Mouse (Mus musculus): Measurements from ENCODE around the gene Prodh2. TPM values are rescaled to one million over a fixed set of nuclear protein-coding genes. Genes with fewer than 3 reads are reported as not detected.

The Prodh2 gene
- polyA plus RNA-seq, 1 experiment from 2014 or later = 0.41 TPM

DNA sequence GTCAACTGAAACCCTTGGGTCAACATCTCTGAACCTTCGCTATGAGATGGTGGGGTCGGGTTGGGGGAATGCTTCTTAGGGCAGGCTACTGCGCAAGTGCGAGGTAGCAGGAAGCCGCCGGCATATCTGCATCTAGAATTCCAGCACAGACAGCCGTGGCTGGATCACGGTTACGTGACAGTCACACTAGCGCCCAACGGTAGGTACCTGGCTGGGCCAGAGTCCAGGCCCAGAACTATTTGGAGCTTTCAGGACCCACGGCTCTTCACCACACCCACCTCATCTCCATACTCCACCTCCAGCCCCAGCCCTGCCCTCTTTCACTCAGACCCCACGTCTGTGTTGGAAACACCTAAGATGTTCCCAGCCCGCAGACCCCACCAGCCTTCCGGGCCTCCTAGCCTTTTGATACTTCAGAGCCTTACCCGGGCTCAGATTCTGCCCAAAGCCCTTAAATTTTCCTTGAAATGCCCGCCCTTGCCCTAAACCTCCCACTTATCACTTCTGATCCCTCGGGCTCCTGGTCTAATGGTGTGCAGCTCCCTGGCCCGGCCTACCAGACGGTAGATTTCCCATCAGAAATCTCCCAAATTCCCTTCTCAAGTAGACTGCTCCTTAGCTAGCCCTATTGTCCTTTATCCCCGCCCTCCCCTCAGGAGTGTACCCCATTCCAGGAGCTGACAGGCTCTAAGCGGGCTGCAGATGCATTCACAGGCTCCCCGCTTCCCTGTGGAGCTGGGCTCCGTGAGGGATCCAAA is 21.8 kb downstream of the Prodh2 start:
- H3K4me2 ChIP-seq (ENCODE audit: low read depth, low read length) = no peak overlapping the region
- no peaks in the 10 kb centered on the region for H3K4me1 ChIP-seq (replicated peaks; ENCODE audit: control insufficient read depth, insufficient read depth, low read length)
- no peaks in the 10 kb centered on the region for H3K9me3 ChIP-seq (ENCODE audit: control insufficient read depth, low read length)
- H3K27me3 ChIP-seq (ENCODE audit: control insufficient read depth, insufficient read depth, low read depth, low read length) = no peaks in the 10 kb centered on the region
- H3K36me3 ChIP-seq (ENCODE audit: control insufficient read depth, insufficient read depth, low read length) = no peaks in the 10 kb centered on the region
- ATAC-seq (ENCODE audit: low read depth) = 0 out of 2 replicates have a peak, but pooled peaks have one; percentile 12
- no peak overlapping the region for H3K9ac ChIP-seq (ENCODE audit: low read length)
- WGBS = 55% methylated on average over 24 of the region's 24 CpGs
- no peak overlapping the region for H3K4me3 ChIP-seq (ENCODE audit: low read length)
- no peak overlapping the region for H3K27ac ChIP-seq (ENCODE audit: low read length)

DNA sequence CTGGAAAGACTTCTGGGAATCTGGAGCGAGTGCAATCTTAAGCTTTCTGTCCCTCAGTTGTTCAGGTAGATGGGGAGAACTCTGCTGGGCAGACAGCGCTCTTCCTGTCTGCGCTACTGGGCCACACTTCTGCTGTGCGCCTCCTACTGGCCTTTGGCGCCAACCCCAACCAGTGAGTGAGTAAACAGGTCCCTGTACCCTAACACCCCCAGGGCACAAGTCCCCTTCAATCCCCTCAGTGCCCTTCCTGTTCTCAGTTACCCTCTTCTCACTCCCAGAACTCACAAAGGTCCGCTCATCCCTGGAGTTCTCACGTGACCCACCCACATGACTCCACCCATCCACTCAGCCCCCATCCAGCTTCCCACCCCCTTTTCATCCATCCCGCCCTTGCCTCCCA is 24.9 kb downstream of the Prodh2 start:
- H3K9me3 ChIP-seq (ENCODE audit: control insufficient read depth, low read length) = no peaks in the 10 kb centered on the region
- 32% methylated on average over 8 of the region's 8 CpGs for WGBS
- no peaks in the 10 kb centered on the region for H3K36me3 ChIP-seq (ENCODE audit: control insufficient read depth, insufficient read depth, low read length)
- no peaks in the 10 kb centered on the region for H3K27me3 ChIP-seq (ENCODE audit: control insufficient read depth, insufficient read depth, low read depth, low read length)
- no peak overlapping the region for H3K4me3 ChIP-seq (ENCODE audit: low read length)
- no peak for ATAC-seq (ENCODE audit: low read depth)
- no peak overlapping the region for H3K4me2 ChIP-seq (ENCODE audit: low read depth, low read length)
- H3K9ac ChIP-seq (ENCODE audit: low read length) = no peak overlapping the region
- no peak overlapping the region for H3K27ac ChIP-seq (ENCODE audit: low read length)
- no peaks in the 10 kb centered on the region for H3K4me1 ChIP-seq (replicated peaks; ENCODE audit: control insufficient read depth, insufficient read depth, low read length)

DNA sequence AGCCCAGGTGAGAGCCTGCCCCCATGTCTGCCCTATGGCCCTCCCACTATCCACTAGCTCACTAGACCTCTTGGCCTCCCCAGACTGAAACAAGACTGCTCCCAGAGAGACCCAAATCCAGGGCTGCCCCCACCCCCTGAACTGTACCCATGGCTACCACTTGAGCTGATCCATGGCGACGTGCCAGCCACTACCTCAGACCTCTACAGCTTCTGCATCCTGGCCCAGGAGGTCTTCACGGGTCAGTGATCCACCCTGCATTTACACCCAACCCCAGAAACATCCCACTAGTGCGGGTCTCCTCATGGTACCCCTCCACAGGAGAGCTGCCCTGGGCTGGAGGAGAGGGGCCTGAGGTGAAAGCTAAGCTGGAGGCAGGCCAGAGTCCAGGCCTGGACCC is 27.0 kb downstream of the Prodh2 start:
- Histone ChIP-seq H3K9me3 (ENCODE audit: control insufficient read depth, low read length) (no peaks in the 10 kb centered on the region), H3K27me3 (ENCODE audit: control insufficient read depth, insufficient read depth, low read depth, low read length) (no peaks in the 10 kb centered on the region), H3K4me2 (ENCODE audit: low read depth, low read length) (no peak overlapping the region), H3K4me1 (replicated peaks; ENCODE audit: control insufficient read depth, insufficient read depth, low read length) (no peaks in the 10 kb centered on the region), H3K27ac (ENCODE audit: low read length) (no peak overlapping the region), H3K36me3 (ENCODE audit: control insufficient read depth, insufficient read depth, low read length) (peaks cover 2% of the 10 kb centered on the region; the same call in 1 of the 2 replicates), H3K4me3 (ENCODE audit: low read length) (no peak overlapping the region), H3K9ac (ENCODE audit: low read length) (no peak overlapping the region)
- no peak for ATAC-seq (ENCODE audit: low read depth)
- WGBS = 60% methylated on average over 4 of the region's 4 CpGs

DNA sequence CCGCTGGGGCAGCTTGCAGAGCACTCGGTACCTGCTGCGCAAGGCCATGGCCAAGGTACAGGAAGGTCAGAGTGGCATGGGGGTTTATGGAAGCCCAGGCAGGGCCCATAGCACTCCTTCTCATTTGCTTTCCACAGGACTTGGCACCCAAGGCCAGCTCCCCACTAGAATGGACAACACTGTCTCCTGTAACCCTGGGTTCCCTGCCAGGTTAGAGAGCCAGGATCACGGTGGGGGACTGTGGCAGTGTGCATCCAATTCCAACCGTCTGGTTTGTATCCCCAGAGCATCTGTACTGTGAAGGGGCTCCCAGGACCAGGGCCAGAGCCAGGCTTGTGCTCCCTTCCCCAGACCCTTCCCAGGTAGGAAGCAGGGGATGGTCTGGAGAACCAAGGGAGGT is 27.4 kb downstream of the Prodh2 start:
- Histone ChIP-seq H3K27ac (ENCODE audit: low read length) (no peak overlapping the region), H3K4me2 (ENCODE audit: low read depth, low read length) (no peak overlapping the region), H3K4me1 (replicated peaks; ENCODE audit: control insufficient read depth, insufficient read depth, low read length) (no peaks in the 10 kb centered on the region), H3K27me3 (ENCODE audit: control insufficient read depth, insufficient read depth, low read depth, low read length) (no peaks in the 10 kb centered on the region), H3K9ac (ENCODE audit: low read length) (no peak overlapping the region), H3K36me3 (ENCODE audit: control insufficient read depth, insufficient read depth, low read length) (peaks cover 2% of the 10 kb centered on the region; the same call in 1 of the 2 replicates), H3K4me3 (ENCODE audit: low read length) (no peak overlapping the region), H3K9me3 (ENCODE audit: control insufficient read depth, low read length) (no peaks in the 10 kb centered on the region)
- ATAC-seq (ENCODE audit: low read depth) = no peak
- WGBS = 76% methylated on average over 5 of the region's 5 CpGs

DNA sequence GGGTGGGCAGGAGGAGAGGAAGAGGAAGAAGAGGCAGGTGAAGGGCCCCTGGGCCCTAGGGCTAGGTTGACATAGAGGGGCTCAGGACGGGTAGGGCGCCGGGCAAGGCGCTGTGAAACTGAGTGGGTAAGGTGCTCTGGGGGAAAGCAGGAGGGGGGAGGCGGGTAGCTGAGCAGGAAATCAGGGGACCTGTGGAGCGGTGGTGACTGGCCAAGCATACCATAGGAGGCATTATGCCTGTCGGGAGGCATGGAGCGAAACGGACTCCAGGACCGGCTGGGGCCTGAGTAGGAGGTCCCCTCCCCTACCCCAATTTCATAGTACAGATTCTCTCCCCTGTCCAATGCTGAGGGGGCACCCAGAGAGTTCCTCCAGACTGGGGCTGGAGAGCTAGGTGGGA is 29.4 kb downstream of the Prodh2 start:
- H3K4me3 ChIP-seq (ENCODE audit: low read length) = no peak overlapping the region
- H3K4me2 ChIP-seq (ENCODE audit: low read depth, low read length) = no peak overlapping the region
- H3K9me3 ChIP-seq (ENCODE audit: control insufficient read depth, low read length) = no peaks in the 10 kb centered on the region
- H3K27me3 ChIP-seq (ENCODE audit: control insufficient read depth, insufficient read depth, low read depth, low read length) = no peaks in the 10 kb centered on the region
- H3K36me3 ChIP-seq (ENCODE audit: control insufficient read depth, insufficient read depth, low read length) = peaks cover 8% of the 10 kb centered on the region; the same call in 1 of the 2 replicates
- ATAC-seq (ENCODE audit: low read depth) = no peak
- 84% methylated on average over 10 of the region's 10 CpGs for WGBS
- H3K27ac ChIP-seq (ENCODE audit: low read length) = no peak overlapping the region
- peaks cover 10% of the 10 kb centered on the region for H3K4me1 ChIP-seq (replicated peaks; ENCODE audit: control insufficient read depth, insufficient read depth, low read length)
- H3K9ac ChIP-seq (ENCODE audit: low read length) = no peak overlapping the region

DNA sequence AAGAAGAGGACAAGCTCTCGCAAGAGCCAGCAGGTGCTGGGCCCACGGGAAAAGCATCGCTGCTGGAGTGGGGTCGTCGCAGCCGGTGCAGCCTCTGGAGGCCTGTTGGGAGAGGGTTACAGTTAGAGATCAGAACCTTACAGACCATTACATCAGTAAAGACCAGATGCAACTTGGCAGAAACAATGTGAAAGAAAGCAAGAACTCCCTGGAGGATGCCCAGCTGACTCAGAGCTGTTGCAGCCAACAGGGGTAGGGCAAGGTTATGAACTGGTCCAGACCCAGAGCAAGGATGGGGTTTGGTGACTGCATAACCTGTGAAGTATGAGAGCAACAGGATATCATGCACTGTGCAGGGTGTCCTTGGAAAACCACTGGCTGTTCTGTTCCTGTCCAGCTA is 31.1 kb downstream of the Prodh2 start:
- WGBS = 86% methylated on average over 6 of the region's 6 CpGs
- Histone ChIP-seq H3K9me3 (ENCODE audit: control insufficient read depth, low read length) (no peaks in the 10 kb centered on the region), H3K27ac (ENCODE audit: low read length) (no peak overlapping the region), H3K9ac (ENCODE audit: low read length) (no peak overlapping the region), H3K36me3 (ENCODE audit: control insufficient read depth, insufficient read depth, low read length) (peaks cover 21% of the 10 kb centered on the region), H3K4me2 (ENCODE audit: low read depth, low read length) (no peak overlapping the region), H3K4me3 (ENCODE audit: low read length) (no peak overlapping the region), H3K27me3 (ENCODE audit: control insufficient read depth, insufficient read depth, low read depth, low read length) (no peaks in the 10 kb centered on the region), H3K4me1 (replicated peaks; ENCODE audit: control insufficient read depth, insufficient read depth, low read length) (peaks cover 10% of the 10 kb centered on the region)
- no peak for ATAC-seq (ENCODE audit: low read depth)

DNA sequence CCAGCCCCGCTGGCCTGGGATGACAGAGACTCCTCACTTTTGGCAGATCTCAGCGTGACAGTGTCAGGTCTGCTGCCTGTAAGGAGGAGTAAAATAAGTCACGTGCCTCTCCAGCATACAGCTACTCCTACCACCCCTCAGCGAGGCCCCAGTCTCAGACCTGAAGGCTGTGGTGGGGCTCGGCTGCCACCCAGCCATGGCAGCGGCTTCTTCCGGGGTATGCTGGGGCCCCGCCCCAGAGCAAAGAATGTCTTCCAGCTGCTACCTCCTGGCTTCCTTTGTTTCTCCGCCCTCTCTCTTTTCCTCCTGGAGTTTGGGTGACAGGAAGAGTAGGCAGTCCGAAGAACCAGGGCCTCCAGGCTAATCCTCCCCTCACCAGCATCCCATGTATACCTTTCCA is 32.5 kb downstream of the Prodh2 start:
- peak overlapping the region; percentile 34 for H3K9ac ChIP-seq (ENCODE audit: low read length)
- WGBS = 21% methylated on average over 10 of the region's 10 CpGs
- peak; percentile 58 for ATAC-seq (ENCODE audit: low read depth)
- H3K9me3 ChIP-seq (ENCODE audit: control insufficient read depth, low read length) = no peaks in the 10 kb centered on the region
- H3K27me3 ChIP-seq (ENCODE audit: control insufficient read depth, insufficient read depth, low read depth, low read length) = no peaks in the 10 kb centered on the region
- peak overlapping the region; percentile 32 for H3K4me2 ChIP-seq (ENCODE audit: low read depth, low read length)
- H3K27ac ChIP-seq (ENCODE audit: low read length) = peak overlapping the region; percentile 59
- H3K4me3 ChIP-seq (ENCODE audit: low read length) = no peak overlapping the region
- H3K36me3 ChIP-seq (ENCODE audit: control insufficient read depth, insufficient read depth, low read length) = peaks cover 28% of the 10 kb centered on the region
- peaks cover 10% of the 10 kb centered on the region for H3K4me1 ChIP-seq (replicated peaks; ENCODE audit: control insufficient read depth, insufficient read depth, low read length)

DNA sequence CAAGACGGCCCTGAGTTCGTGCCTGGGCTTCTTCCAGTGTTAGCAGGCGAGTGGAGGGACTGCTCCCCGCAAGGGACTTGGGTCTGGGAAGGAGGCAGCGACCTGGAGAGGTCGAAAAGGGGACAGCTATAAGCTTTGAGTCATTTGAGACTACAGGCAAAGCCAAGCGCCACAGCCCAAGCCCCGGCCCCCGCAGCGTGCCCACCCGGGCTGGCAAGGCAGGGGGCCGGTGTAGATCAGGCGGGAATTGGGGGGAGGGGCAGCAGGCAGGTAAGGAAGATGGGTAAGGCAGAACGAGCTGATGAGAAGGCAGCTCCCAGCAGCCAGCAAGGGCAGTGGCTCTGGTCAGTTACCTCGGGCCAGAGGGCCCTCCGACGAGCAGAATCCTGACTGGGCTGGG is 33.0 kb downstream of the Prodh2 start:
- H3K9me3 ChIP-seq (ENCODE audit: control insufficient read depth, low read length) = no peaks in the 10 kb centered on the region
- no peak overlapping the region for H3K4me3 ChIP-seq (ENCODE audit: low read length)
- peak overlapping the region; percentile 32 for H3K4me2 ChIP-seq (ENCODE audit: low read depth, low read length)
- H3K9ac ChIP-seq (ENCODE audit: low read length) = peak overlapping the region; percentile 34
- 0 out of 2 replicates have a peak, but pooled peaks have one; percentile 3 for ATAC-seq (ENCODE audit: low read depth)
- H3K4me1 ChIP-seq (replicated peaks; ENCODE audit: control insufficient read depth, insufficient read depth, low read length) = peaks cover 10% of the 10 kb centered on the region
- 32% methylated on average over 17 of the region's 17 CpGs for WGBS
- no peaks in the 10 kb centered on the region for H3K27me3 ChIP-seq (ENCODE audit: control insufficient read depth, insufficient read depth, low read depth, low read length)
- peaks cover 29% of the 10 kb centered on the region for H3K36me3 ChIP-seq (ENCODE audit: control insufficient read depth, insufficient read depth, low read length)
- peak overlapping the region; percentile 59 for H3K27ac ChIP-seq (ENCODE audit: low read length)

DNA sequence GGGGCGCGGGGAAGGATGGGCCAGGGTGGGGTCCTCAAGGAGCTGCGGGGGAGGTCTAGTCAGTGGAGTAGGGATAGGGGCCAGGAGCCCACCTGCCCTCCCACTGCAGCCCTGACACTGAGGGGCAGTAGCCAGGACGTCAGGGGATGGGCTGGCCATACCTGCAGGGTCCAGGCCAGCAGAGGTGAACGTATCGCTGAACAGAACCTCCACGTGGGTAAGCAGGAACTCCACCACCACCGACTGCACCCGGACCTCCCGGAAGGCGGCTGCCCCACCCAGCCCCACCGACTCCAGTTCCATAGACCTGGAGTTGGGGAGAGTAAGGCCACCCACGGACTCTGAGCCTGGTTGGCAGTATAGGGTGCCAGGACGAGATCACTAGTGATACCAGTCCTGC is 33.6 kb downstream of the Prodh2 start:
- Histone ChIP-seq H3K27ac (ENCODE audit: low read length) (no peak overlapping the region), H3K4me3 (ENCODE audit: low read length) (no peak overlapping the region), H3K4me1 (replicated peaks; ENCODE audit: control insufficient read depth, insufficient read depth, low read length) (peaks cover 10% of the 10 kb centered on the region), H3K27me3 (ENCODE audit: control insufficient read depth, insufficient read depth, low read depth, low read length) (no peaks in the 10 kb centered on the region), H3K4me2 (ENCODE audit: low read depth, low read length) (no peak overlapping the region), H3K9ac (ENCODE audit: low read length) (peak overlapping the region; percentile 34; the same call in 1 of the 2 replicates), H3K36me3 (ENCODE audit: control insufficient read depth, insufficient read depth, low read length) (peaks cover 34% of the 10 kb centered on the region), H3K9me3 (ENCODE audit: control insufficient read depth, low read length) (no peaks in the 10 kb centered on the region)
- WGBS = 85% methylated on average over 14 of the region's 14 CpGs
- ATAC-seq (ENCODE audit: low read depth) = no peak
